Mouse (Mus musculus): ENCODE measurements around the gene Ttll8. TPM values are rescaled to one million over a fixed set of nuclear protein-coding genes. Genes with fewer than 3 reads are reported as not detected.

The Ttll8 gene
- polyA plus RNA-seq, 1 experiment from 2014 or later = not detected

DNA sequence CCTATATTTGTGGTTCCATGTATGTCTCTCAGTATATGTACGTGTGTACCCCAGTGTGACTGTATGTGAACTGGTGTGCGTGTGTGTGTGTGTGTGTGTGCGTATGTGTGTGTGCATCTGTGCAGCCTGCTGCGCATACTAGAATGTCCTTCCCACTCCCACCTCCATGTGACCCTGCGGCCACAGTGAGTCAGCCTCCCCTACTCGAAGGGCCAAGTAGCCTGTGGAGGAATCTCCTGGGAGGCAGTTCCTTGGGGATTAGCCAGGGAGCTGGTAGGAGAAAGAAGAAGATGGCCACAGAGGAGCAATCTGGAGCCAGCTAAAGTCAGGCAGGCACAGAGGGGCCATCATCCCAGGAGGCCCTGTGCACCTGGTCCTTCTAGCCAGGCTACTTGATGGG is 79.7 kb downstream of the Ttll8 start:
- DNase-seq (ENCODE audit: low spot score) (no peak), ATAC-seq (replicated peaks; ENCODE audit: insufficient number of reproducible peaks, low FRiP score, low TSS enrichment, low read depth) (no peak)
- Histone ChIP-seq H3K9me3 (replicated peaks; ENCODE audit: control insufficient read depth, low read length) (no peaks in the 10 kb centered on the region), H3K9ac (replicated peaks; ENCODE audit: low read length) (no peak overlapping the region), H3K36me3 (replicated peaks; ENCODE audit: control insufficient read depth, insufficient read depth, low read depth, low read length) (no peaks in the 10 kb centered on the region), H3K27me3 (ENCODE audit: control insufficient read depth, insufficient read depth, low read length) (no peaks in the 10 kb centered on the region), H3K4me3 (ENCODE audit: low read depth, low read length) (no peak overlapping the region), H3K4me2 (ENCODE audit: low read depth, low read length) (no peak overlapping the region), H3K4me1 (ENCODE audit: control insufficient read depth, insufficient read depth, low read length) (no peaks in the 10 kb centered on the region; the same call in 1 of the 2 replicates), H3K27ac (replicated peaks; ENCODE audit: low read depth, low read length) (no peak overlapping the region)
- 85% methylated on average over 6 of the region's 6 CpGs for WGBS

DNA sequence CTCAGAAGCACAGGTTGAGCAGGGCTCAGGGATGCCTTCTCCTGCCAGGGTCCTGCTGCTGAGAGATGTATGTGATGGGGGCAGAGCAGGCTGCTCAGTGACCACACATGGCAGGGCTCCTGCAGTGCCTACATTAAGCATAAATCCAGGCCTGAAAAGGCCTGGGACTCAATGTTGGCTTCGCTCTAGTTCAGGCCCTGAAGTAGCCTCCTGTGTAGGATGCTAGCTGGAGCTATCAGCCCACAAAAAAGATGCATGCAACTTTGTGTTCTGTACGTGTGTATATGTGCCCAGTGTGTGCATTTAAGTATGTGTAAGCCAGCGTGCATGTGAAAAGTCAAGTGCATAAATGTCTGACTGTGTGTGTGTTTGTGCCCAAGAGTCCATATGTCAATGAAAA is 80.2 kb downstream of the Ttll8 start:
- ATAC-seq (replicated peaks; ENCODE audit: insufficient number of reproducible peaks, low FRiP score, low TSS enrichment, low read depth) (no peak), DNase-seq (ENCODE audit: low spot score) (no peak)
- no peak overlapping the region for H3K4me2 ChIP-seq (ENCODE audit: low read depth, low read length)
- 88% methylated on average over 3 of the region's 3 CpGs for WGBS
- H3K27me3 ChIP-seq (ENCODE audit: control insufficient read depth, insufficient read depth, low read length) = no peaks in the 10 kb centered on the region
- no peaks in the 10 kb centered on the region for H3K36me3 ChIP-seq (replicated peaks; ENCODE audit: control insufficient read depth, insufficient read depth, low read depth, low read length)
- no peaks in the 10 kb centered on the region for H3K9me3 ChIP-seq (replicated peaks; ENCODE audit: control insufficient read depth, low read length)
- H3K9ac ChIP-seq (replicated peaks; ENCODE audit: low read length) = no peak overlapping the region
- H3K4me3 ChIP-seq (ENCODE audit: low read depth, low read length) = no peak overlapping the region
- H3K27ac ChIP-seq (replicated peaks; ENCODE audit: low read depth, low read length) = no peak overlapping the region
- no peaks in the 10 kb centered on the region; the same call in 1 of the 2 replicates for H3K4me1 ChIP-seq (ENCODE audit: control insufficient read depth, insufficient read depth, low read length)

DNA sequence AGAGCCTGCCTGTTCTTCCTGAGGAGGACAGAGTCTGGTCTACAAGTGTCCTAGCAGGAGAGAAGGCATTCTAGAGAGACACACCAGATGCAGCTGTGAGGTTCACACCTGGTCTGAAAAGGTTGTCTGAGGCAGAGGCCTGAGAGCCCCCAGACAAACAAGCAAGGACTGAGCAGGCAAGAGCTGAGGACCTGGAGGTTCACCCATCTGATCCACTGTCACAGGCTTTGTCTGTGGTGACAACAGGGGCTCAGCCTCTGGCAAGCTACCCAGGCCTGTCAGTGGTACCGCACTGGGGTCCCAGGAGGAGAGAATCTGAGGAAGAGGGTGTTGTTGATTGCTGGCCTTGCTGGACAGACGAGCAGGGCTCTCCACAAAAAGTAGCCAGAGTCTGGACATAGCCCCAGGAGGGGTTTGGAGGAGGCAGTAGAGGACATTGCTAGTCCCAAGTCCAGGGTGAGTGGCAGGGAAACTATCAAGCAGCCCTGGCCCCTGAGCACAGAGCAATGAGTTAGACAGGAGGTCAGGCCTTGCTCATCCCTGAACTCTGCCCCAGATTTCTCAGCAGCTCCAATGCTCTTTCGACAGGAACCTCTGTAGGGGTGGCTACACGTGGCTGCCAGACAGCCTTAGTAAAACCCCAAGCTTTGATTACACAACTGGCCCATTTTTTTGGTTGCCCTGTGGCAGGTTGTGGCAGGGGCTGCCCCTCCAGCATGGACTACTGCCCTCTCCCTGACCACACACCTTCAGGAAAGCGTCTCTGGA is 83.6 kb downstream of the Ttll8 start:
- H3K27ac ChIP-seq (replicated peaks; ENCODE audit: low read depth, low read length) = no peak overlapping the region
- ATAC-seq (replicated peaks; ENCODE audit: insufficient number of reproducible peaks, low FRiP score, low TSS enrichment, low read depth) (no peak), DNase-seq (ENCODE audit: low spot score) (no peak)
- no peaks in the 10 kb centered on the region for H3K27me3 ChIP-seq (ENCODE audit: control insufficient read depth, insufficient read depth, low read length)
- H3K4me3 ChIP-seq (ENCODE audit: low read depth, low read length) = no peak overlapping the region
- 67% methylated on average over 5 of the region's 5 CpGs for WGBS
- H3K9me3 ChIP-seq (replicated peaks; ENCODE audit: control insufficient read depth, low read length) = no peaks in the 10 kb centered on the region
- H3K4me2 ChIP-seq (ENCODE audit: low read depth, low read length) = no peak overlapping the region
- no peak overlapping the region for H3K9ac ChIP-seq (replicated peaks; ENCODE audit: low read length)
- H3K36me3 ChIP-seq (replicated peaks; ENCODE audit: control insufficient read depth, insufficient read depth, low read depth, low read length) = no peaks in the 10 kb centered on the region
- peaks cover 6% of the 10 kb centered on the region; the same call in 1 of the 2 replicates for H3K4me1 ChIP-seq (ENCODE audit: control insufficient read depth, insufficient read depth, low read length)

DNA sequence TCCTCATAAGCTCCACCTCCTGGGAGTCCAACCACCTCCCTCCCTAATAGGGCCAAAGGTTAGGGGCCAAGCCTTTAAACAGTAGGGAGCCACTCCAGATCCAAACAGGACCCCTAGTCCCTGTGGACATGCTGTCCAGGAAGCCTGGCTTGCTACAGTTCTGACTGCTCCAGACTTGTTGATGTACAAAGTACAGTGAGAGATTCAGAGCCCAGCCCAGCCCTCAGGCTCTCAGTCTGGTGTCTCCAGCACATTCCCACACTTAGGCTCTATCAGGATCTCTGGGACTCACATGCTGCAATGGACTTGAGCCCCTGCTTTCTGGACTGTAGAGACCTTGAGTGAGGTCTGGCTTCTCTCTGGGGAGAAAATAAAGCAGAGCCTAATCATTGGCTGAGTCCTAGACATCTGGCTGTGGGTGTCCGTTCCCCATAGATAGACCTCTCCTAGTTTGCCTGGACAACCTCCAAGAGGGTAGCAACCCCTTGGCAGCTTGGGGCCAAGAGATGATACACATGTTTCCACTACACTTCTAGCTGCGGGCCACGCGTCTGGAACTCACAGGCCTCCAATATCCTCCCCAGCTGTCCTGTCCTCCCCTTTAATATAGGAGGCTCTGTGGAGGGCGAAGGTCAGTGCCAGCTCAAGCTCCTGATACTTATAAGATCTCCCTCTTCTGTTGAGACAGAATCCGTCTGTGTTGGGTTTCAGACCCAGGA is 86.0 kb downstream of the Ttll8 start:
- H3K27ac ChIP-seq (replicated peaks; ENCODE audit: low read depth, low read length) = 0 out of 2 replicates have a peak overlapping the region, but pooled peaks have one; percentile 20

DNA sequence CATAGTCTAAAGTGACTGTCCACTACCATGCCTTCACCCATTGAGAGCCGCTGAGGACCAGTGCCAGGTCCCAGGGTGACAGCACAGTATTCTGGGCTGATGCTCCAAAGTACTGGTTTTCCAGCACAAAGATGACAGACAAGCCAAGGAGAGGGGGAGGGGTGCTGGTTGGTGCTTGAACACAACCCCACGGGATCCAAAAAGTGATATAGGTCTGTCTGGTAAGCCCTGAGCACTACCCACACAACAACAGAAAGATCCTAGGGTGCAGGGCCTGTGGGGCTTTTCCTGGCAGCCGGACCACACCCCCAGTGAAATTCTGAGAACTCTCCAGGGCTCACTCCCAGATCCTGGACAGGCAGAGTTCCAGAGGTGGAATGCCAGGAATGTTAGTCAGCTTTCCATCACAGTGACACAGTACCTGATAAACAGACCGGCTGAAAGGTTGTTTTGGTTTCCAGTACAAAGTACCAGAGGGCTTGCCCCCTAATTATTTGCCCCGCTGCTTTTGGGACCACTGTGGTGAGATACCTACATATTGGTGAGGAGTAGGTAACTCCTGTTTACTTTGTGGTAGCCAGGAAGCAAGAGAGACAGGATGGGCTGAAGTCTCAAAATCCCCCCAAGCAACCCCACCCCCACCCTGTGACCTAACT is 86.7 kb downstream of the Ttll8 start:
- H3K36me3 ChIP-seq (replicated peaks; ENCODE audit: control insufficient read depth, insufficient read depth, low read depth, low read length) = peaks cover 3% of the 10 kb centered on the region
- WGBS = 11% methylated on average over 5 of the region's 5 CpGs

More for the DNA sequence above, 86.0 kb downstream of the Ttll8 start:
- H3K27me3 ChIP-seq (ENCODE audit: control insufficient read depth, insufficient read depth, low read length) = no peaks in the 10 kb centered on the region
- peaks cover 12% of the 10 kb centered on the region for H3K4me1 ChIP-seq (ENCODE audit: control insufficient read depth, insufficient read depth, low read length)
- H3K36me3 ChIP-seq (replicated peaks; ENCODE audit: control insufficient read depth, insufficient read depth, low read depth, low read length) = peaks cover 3% of the 10 kb centered on the region
- no peak overlapping the region for H3K9ac ChIP-seq (replicated peaks; ENCODE audit: low read length)
- H3K9me3 ChIP-seq (replicated peaks; ENCODE audit: control insufficient read depth, low read length) = no peaks in the 10 kb centered on the region
- H3K4me3 ChIP-seq (ENCODE audit: low read depth, low read length) = no peak overlapping the region; the same call in 1 of the 2 replicates
- 68% methylated on average over 6 of the region's 6 CpGs for WGBS
- no peak for ATAC-seq (replicated peaks; ENCODE audit: insufficient number of reproducible peaks, low FRiP score, low TSS enrichment, low read depth)
- no peak overlapping the region for H3K4me2 ChIP-seq (ENCODE audit: low read depth, low read length)
- peak; percentile 40 for DNase-seq (ENCODE audit: low spot score)

DNA sequence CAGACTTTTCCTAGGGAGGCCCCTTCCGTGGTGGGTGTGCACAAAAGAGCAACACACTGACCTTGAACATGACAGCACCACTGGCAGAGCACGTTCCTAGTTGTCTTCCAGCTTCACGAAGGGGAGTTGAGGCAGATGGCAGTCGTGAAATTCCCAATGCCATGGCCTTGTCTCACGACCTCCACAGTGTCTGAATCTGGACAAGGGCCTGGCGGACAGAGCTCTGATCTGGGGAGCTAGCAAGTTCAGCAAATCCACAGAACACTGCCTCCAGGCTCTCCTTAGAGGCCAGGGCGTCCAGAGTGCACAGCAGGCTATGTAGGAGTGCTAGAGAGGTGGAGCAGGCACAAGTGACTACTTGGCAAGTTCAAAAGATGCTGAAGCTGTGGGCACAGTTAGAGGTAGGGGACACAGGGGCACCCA is 87.3 kb downstream of the Ttll8 start:
- H3K36me3 ChIP-seq (replicated peaks; ENCODE audit: control insufficient read depth, insufficient read depth, low read depth, low read length) = peaks cover 3% of the 10 kb centered on the region
- H3K4me3 ChIP-seq (ENCODE audit: low read depth, low read length) = no peak overlapping the region
- no peak overlapping the region for H3K9ac ChIP-seq (replicated peaks; ENCODE audit: low read length)
- DNase-seq (ENCODE audit: low spot score) (no peak), ATAC-seq (replicated peaks; ENCODE audit: insufficient number of reproducible peaks, low FRiP score, low TSS enrichment, low read depth) (no peak)
- no peaks in the 10 kb centered on the region for H3K9me3 ChIP-seq (replicated peaks; ENCODE audit: control insufficient read depth, low read length)
- H3K27ac ChIP-seq (replicated peaks; ENCODE audit: low read depth, low read length) = no peak overlapping the region; the same call in 1 of the 2 replicates
- 42% methylated on average over 7 of the region's 7 CpGs for WGBS
- no peak overlapping the region; the same call in 1 of the 2 replicates for H3K4me2 ChIP-seq (ENCODE audit: low read depth, low read length)
- H3K27me3 ChIP-seq (ENCODE audit: control insufficient read depth, insufficient read depth, low read length) = no peaks in the 10 kb centered on the region
- peaks cover 12% of the 10 kb centered on the region for H3K4me1 ChIP-seq (ENCODE audit: control insufficient read depth, insufficient read depth, low read length)

More for the DNA sequence above, 86.7 kb downstream of the Ttll8 start:
- Histone ChIP-seq H3K4me1 (ENCODE audit: control insufficient read depth, insufficient read depth, low read length) (peaks cover 12% of the 10 kb centered on the region), H3K27me3 (ENCODE audit: control insufficient read depth, insufficient read depth, low read length) (no peaks in the 10 kb centered on the region), H3K9ac (replicated peaks; ENCODE audit: low read length) (no peak overlapping the region), H3K27ac (replicated peaks; ENCODE audit: low read depth, low read length) (no peak overlapping the region; the same call in 1 of the 2 replicates), H3K4me2 (ENCODE audit: low read depth, low read length) (no peak overlapping the region; the same call in 1 of the 2 replicates), H3K9me3 (replicated peaks; ENCODE audit: control insufficient read depth, low read length) (no peaks in the 10 kb centered on the region), H3K4me3 (ENCODE audit: low read depth, low read length) (no peak overlapping the region)
- DNase-seq (ENCODE audit: low spot score) = peak; percentile 53
- ATAC-seq (replicated peaks; ENCODE audit: insufficient number of reproducible peaks, low FRiP score, low TSS enrichment, low read depth) = no peak

DNA sequence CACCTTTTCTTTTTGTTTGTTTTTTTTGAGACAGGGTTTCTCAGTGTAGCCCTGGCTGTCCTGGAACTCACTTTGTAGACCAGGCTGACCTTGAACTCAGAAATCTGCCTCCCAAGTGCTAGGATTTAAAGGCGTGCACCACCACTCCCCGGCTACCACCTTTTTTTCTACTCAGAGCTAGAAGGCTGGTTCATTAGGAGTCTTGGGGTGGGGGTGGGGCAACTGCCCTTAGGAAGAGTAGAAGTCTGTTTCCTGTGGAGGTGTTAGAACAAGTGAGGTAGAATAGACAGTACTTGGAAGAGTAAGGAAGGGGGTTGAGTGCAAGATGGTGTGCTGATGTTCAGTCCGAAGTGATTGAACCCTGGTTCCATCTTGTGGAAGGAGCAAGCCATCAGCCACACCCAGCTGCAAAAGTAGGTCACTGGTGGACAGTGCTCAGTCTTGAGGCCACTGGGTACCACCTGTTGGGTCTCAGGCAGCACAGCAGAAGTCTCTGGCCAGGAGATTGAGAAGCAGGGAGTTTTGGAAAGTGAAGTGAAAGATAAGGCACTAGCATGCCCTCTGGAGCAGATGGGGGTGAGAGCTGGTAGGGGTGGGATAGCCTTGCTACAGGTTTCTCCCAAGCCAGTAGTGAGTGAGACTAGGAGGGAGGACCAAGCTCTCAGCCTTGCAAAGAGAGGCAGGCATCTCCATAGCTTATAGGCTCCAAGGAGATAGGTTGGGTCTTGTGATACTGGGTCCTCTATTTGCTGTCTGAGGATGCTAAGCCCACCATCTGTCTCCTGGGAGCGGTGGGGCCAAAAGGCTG is 88.1 kb downstream of the Ttll8 start:
- DNase-seq (ENCODE audit: low spot score) (no peak), ATAC-seq (replicated peaks; ENCODE audit: insufficient number of reproducible peaks, low FRiP score, low TSS enrichment, low read depth) (no peak)
- H3K4me2 ChIP-seq (ENCODE audit: low read depth, low read length) = no peak overlapping the region
- no peaks in the 10 kb centered on the region for H3K27me3 ChIP-seq (ENCODE audit: control insufficient read depth, insufficient read depth, low read length)
- H3K9me3 ChIP-seq (replicated peaks; ENCODE audit: control insufficient read depth, low read length) = no peaks in the 10 kb centered on the region
- no peak overlapping the region for H3K9ac ChIP-seq (replicated peaks; ENCODE audit: low read length)
- H3K27ac ChIP-seq (replicated peaks; ENCODE audit: low read depth, low read length) = no peak overlapping the region
- peaks cover 12% of the 10 kb centered on the region for H3K4me1 ChIP-seq (ENCODE audit: control insufficient read depth, insufficient read depth, low read length)
- H3K36me3 ChIP-seq (replicated peaks; ENCODE audit: control insufficient read depth, insufficient read depth, low read depth, low read length) = peaks cover 3% of the 10 kb centered on the region
- no peak overlapping the region for H3K4me3 ChIP-seq (ENCODE audit: low read depth, low read length)
- 67% methylated on average over 4 of the region's 4 CpGs for WGBS

Measured in embryonic facial prominence, embryonic 11.5 days (tissue).